ENCODE assay signal across 14 mouse cellular contexts in genomic region chr10:99678096-99678495, GRCm38 (mm10).
DNase-seq lines count a peak whose midpoint lies in the region; ATAC-seq lines count a peak whose summit lies in the region.
"Had no signal": no experiment of that assay in that cellular context is flagged by ENCODE, and none has a peak within 500 bp of the region (broad histone marks: within the 10 kb centered on the region; RNA-seq: fewer than 3 reads in every experiment).

No protein-coding gene starts in this region.

- peaks cover 9% of the 10 kb centered on the region for H3K4me1 ChIP-seq in forebrain, embryonic 14.5 days (ENCODE audit: control insufficient read depth, insufficient read depth, low read length)
- no peaks in the 10 kb centered on the region for H3K4me1 ChIP-seq in liver, embryonic 12.5 days
- H3K4me1 ChIP-seq in kidney, embryonic 14.5 days (ENCODE audit: control insufficient read depth, insufficient read depth, low read length): no peaks in the 10 kb centered on the region
- H3K4me1 ChIP-seq: neural tube, embryonic 12.5 days had no signal

- DNase-seq in cerebellum, postnatal 25 days: peak; percentile 5 to 26
- no peak for DNase-seq in cerebellum, adult 11 months
- DNase-seq in forebrain, embryonic 14.5 days (ENCODE audit: low spot score): peak; percentile 66
- peak; percentile 34 to 49 for DNase-seq in layer of hippocampus, adult 8-10 months (ENCODE audit: low spot score in 2 of 2)
- DNase-seq in right cerebral cortex, adult 18-20 months: peak; percentile 63
- DNase-seq in adrenal gland, postnatal 36 days: no peak
- DNase-seq: adrenal gland, adult 8-10 months; B cell, adult 2 months; gastrocnemius, adult 2 months; liver, embryonic 13.5 days had no signal

- H3K36me3 ChIP-seq in forebrain, embryonic 14.5 days (ENCODE audit: control insufficient read depth, insufficient read depth, low read length): no peaks in the 10 kb centered on the region
- no peaks in the 10 kb centered on the region for H3K36me3 ChIP-seq in liver, embryonic 12.5 days
- no peaks in the 10 kb centered on the region for H3K36me3 ChIP-seq in kidney, embryonic 14.5 days (ENCODE audit: control insufficient read depth, insufficient read depth, low read length)
- H3K36me3 ChIP-seq: liver, embryonic 13.5 days; neural tube, embryonic 12.5 days had no signal

- no peaks in the 10 kb centered on the region for H3K27me3 ChIP-seq in forebrain, embryonic 14.5 days (replicated peaks; ENCODE audit: control insufficient read depth, insufficient read depth, low read length)
- H3K27me3 ChIP-seq in liver, embryonic 12.5 days (replicated peaks): no peaks in the 10 kb centered on the region
- no peaks in the 10 kb centered on the region for H3K27me3 ChIP-seq in kidney, embryonic 14.5 days (ENCODE audit: control insufficient read depth, insufficient read depth, low read length)
- H3K27me3 ChIP-seq: liver, embryonic 13.5 days; neural tube, embryonic 12.5 days had no signal

- H3K9ac ChIP-seq in forebrain, embryonic 14.5 days (ENCODE audit: low read length): no peak overlapping the region
- no peak overlapping the region for H3K9ac ChIP-seq in liver, embryonic 12.5 days
- H3K9ac ChIP-seq in kidney, embryonic 14.5 days (ENCODE audit: low read depth, low read length): no peak overlapping the region
- H3K9ac ChIP-seq: liver, embryonic 13.5 days; neural tube, embryonic 12.5 days had no signal

- H3K4me3 ChIP-seq in forebrain, embryonic 14.5 days (ENCODE audit: low read depth, low read length): no peak overlapping the region
- no peak overlapping the region for H3K4me3 ChIP-seq in liver, embryonic 12.5 days
- no peak overlapping the region for H3K4me3 ChIP-seq in kidney, embryonic 14.5 days (ENCODE audit: low read length)
- H3K4me3 ChIP-seq: gastrocnemius, adult 2 months; liver, embryonic 13.5 days; neural tube, embryonic 12.5 days had no signal

- 38% methylated on average over 9 of the region's 9 CpGs for WGBS in forebrain, embryonic 14.5 days
- 70% methylated on average over 9 of the region's 9 CpGs for WGBS in liver, embryonic 12.5 days (ENCODE audit: insufficient replicate concordance)
- 87% methylated on average over 9 of the region's 9 CpGs for WGBS in kidney, embryonic 14.5 days

- no peak overlapping the region for H3K4me2 ChIP-seq in forebrain, embryonic 14.5 days (ENCODE audit: low read length)
- no peak overlapping the region for H3K4me2 ChIP-seq in liver, embryonic 12.5 days
- no peak overlapping the region for H3K4me2 ChIP-seq in kidney, embryonic 14.5 days (replicated peaks; ENCODE audit: low read depth, low read length)
- H3K4me2 ChIP-seq: liver, embryonic 13.5 days; neural tube, embryonic 12.5 days had no signal

- peak; percentile 37; the same call in 1 of the 2 replicates for ATAC-seq in forebrain, embryonic 14.5 days
- ATAC-seq in liver, embryonic 12.5 days: no peak
- no peak for ATAC-seq in kidney, embryonic 14.5 days (ENCODE audit: low FRiP score, low TSS enrichment)

- no peak overlapping the region for H3K27ac ChIP-seq in forebrain, embryonic 14.5 days (ENCODE audit: low read depth, low read length)
- H3K27ac ChIP-seq in liver, embryonic 12.5 days: no peak overlapping the region
- no peak overlapping the region for H3K27ac ChIP-seq in kidney, embryonic 14.5 days (ENCODE audit: low read depth, low read length)
- H3K27ac ChIP-seq: gastrocnemius, adult 2 months; kidney, postnatal 0 days; liver, embryonic 13.5 days; neural tube, embryonic 12.5 days had no signal

- H3K9me3 ChIP-seq in forebrain, embryonic 14.5 days (replicated peaks; ENCODE audit: control insufficient read depth, low read length): no peaks in the 10 kb centered on the region
- no peaks in the 10 kb centered on the region for H3K9me3 ChIP-seq in liver, embryonic 12.5 days (replicated peaks)
- no peaks in the 10 kb centered on the region for H3K9me3 ChIP-seq in kidney, embryonic 14.5 days (ENCODE audit: control insufficient read depth, low read length)
- H3K9me3 ChIP-seq: liver, embryonic 13.5 days; neural tube, embryonic 12.5 days had no signal

Comparison
In these comparisons a context has a peak if more than half of its experiments do, and no peak if none do; other contexts are left out.
1. DNase-seq: peak in cerebellum, postnatal 25 days (2 of 2), forebrain, embryonic 14.5 days (single experiment), layer of hippocampus, adult 8-10 months (2 of 2) and right cerebral cortex, adult 18-20 months (single experiment); none in cerebellum, adult 11 months (single experiment) and adrenal gland, postnatal 36 days (0 of 2).